Mouse (Mus musculus) embryonic stem cell, embryonic (primary cell): ENCODE data around the gene Olfr1107.

Experiments
- CTCF ChIA-PET, 4 experiments: fragments of 300-600 bp in 2 of 4; fragments of 350-600 bp in 2 of 4; sonication (Branson Sonifier 250); formaldehyde crosslinking; loops; one replicate each; lab custom pipeline; 2022; ENCODE audit warnings: inconsistent platforms in 2 of 4; lab: Charles Lee
- POLR2A ChIA-PET, 4 experiments: fragments of 300-600 bp in 2 of 4; fragments of 350-600 bp in 2 of 4; sonication (Branson Sonifier 250); formaldehyde crosslinking; loops; one replicate each; lab custom pipeline; 2022; ENCODE audit warnings: antibody characterized with exemption in 4 of 4, inconsistent platforms in 1 of 4; lab: Charles Lee

Olfr1107 gene

GRCm38 (mm10) chr2:87075717-87076116 is at the start of gene Olfr1107:
Gene Olfr1107, minus strand, starts transcription at chr2:87075817.
- ChIA-PET CTCF (no interaction called here), POLR2A (no interaction called here)

- ChIA-PET CTCF (no interaction called here), POLR2A (no interaction called here)
Measured at GRCm38 (mm10) chr2:87114467-87114866, 38.9 kb upstream of the Olfr1107 start, which contains the start of gene Olfr259. Gene Olfr259, minus strand, starts transcription at chr2:87114567.

- POLR2A ChIA-PET: no interaction called here
- CTCF ChIA-PET: no interaction called here
Measured at GRCm38 (mm10) chr2:87095908-87096307, 20.3 kb upstream of the Olfr1107 start, which contains the start of gene Olfr1109. Gene Olfr1109, minus strand, starts transcription at chr2:87096008.

GRCm38 (mm10) chr2:87052173-87052572 is 23.4 kb downstream of the Olfr1107 start, which contains the start of gene Olfr1106:
Gene Olfr1106, minus strand, starts transcription at chr2:87052273.
- ChIA-PET CTCF (no interaction called here), POLR2A (no interaction called here)

GRCm38 (mm10) chr2:87036431-87036830 is 39.2 kb downstream of the Olfr1107 start, which contains the start of gene Olfr1105:
Gene Olfr1105, minus strand, starts transcription at chr2:87036531.
- ChIA-PET POLR2A (no interaction called here), CTCF (no interaction called here)

- ChIA-PET POLR2A (no interaction called here), CTCF (no interaction called here)
Measured at GRCm38 (mm10) chr2:87026980-87027379, 48.6 kb downstream of the Olfr1107 start, which contains the start of gene Olfr1104. Gene Olfr1104, minus strand, starts transcription at chr2:87027080.
